Mouse (Mus musculus) splenic B cell, adult 2 months (primary cell): ENCODE data around the gene Gm904.
"Not testable (repeated sequence)": the region's sequence is repeated elsewhere in the genome, so short reads cannot be mapped to it uniquely, and the experiment has no call there.

Source experiments
- DNase-seq: peaks from one replicate; pipeline ENCODE4 v3.0.0-alpha.2; 2011; ENCODE audit warnings: low read depth, low spot score
- H3K27me3 ChIP-seq: 2 replicates; pipeline ENCODE4 v1.6.1; 2012; ENCODE audit warnings: mild to moderate bottlenecking, low read length, moderate library complexity, mixed read lengths; ENCODE audit not compliant: control insufficient read depth, poor library complexity, insufficient read depth, severe bottlenecking
- H3K36me3 ChIP-seq: 2 replicates; pipeline ENCODE4 v1.6.1; 2012; ENCODE audit warnings: mild to moderate bottlenecking, low read length, moderate library complexity, mixed read lengths; ENCODE audit not compliant: control insufficient read depth, poor library complexity, insufficient read depth, severe bottlenecking

Gene Gm904

DNA sequence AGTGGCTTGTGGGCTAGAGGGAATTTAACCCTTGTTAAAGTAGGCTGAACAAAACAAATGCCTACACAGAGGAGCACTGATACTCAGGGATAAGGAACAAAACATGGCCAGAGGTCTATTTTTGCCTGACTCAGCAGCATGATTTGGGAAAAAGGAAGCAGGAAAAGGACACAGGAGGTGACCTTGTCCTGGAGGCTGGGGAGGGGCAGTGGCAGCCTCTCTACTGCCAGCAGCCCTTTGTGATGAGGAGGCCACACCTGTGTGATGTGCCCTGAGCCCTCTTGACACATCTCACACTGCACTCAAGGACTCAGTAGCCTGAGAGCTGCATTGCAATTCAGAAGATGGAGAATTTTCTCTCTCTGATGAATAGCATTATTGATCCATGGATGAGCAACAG is at the start of gene Gm904:
TSS of gene Gm904 (plus strand) at position 301 of the 400 bp plus-strand sequence.
- DNase-seq, H3K36me3 ChIP-seq, H3K27me3 ChIP-seq: not testable (repeated sequence)

DNA sequence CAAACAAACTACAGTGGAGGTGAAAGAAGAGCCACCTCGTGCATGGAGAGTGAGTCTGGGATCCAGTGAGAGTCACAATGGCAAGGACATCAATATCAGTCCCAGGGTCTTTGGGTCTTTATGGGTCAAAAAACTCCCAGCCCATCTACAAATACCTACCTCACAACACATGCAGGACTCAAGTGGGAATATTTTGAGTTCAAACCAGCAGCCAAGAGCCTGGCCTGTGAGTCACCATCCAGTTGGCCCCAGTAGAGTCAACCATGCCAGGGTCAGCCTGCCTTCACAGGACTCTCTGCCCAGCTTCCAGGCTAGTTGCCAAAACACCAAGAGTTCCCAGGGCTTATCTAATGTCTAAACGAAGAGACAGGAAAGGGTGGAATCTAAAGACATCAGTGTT is 5.7 kb downstream of the Gm904 start:
- not testable (repeated sequence) for H3K36me3 ChIP-seq, DNase-seq, H3K27me3 ChIP-seq
